Mouse (Mus musculus) E14TG2a.4 (cell line): ENCODE measurements around the gene Trim67.

Experiments used
- CTCF ChIP-seq: conservative IDR thresholded peaks from 2 replicates; pipeline ENCODE4 v1.5.1; 2014; ENCODE audit warnings: low read length
- NANOG ChIP-seq: IDR thresholded peaks from 2 replicates; pipeline ENCODE4 v1.6.1; 2014; ENCODE audit warnings: borderline replicate concordance, low read length, mixed read lengths
- POU5F1 ChIP-seq: IDR thresholded peaks from 2 replicates; pipeline ENCODE4 v1.6.1; 2014; ENCODE audit warnings: low read length, borderline replicate concordance

DNA sequence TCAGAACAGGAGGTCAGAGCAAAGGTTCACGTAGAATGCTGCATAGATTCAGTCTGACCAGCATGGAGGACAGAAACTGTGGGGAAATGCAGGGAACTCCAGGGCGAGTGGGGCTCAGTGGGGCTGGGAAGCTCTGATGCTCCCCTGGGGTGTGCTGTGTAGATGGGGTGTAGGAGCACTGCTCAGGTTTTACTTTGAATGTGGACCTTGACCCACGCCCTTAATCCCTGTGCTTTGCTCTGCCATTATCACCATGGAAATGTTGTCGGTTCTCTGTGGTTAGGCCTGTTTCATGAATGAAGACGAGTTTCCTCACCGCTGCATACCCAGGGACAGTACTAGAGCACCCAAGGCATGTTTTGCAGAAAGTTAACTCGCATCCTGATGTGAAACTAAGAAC lies 78.6 kb downstream of the Trim67 start:
- no peak for TF ChIP-seq CTCF
- no peak for TF ChIP-seq POU5F1
- no peak for TF ChIP-seq NANOG
